Mouse (Mus musculus) ovary, adult 10 weeks (tissue): ENCODE data around the gene Sntn. TPM values are rescaled to one million over a fixed set of nuclear protein-coding genes. Genes with fewer than 3 reads are reported as not detected.

Experiments
- polyA plus RNA-seq: library from polyadenylated mRNA; stranded (reverse); fragments of 350-450 nt; fragmentation: Illumina TruSeq; extraction: RNeasy Lipid Tissue Mini Kit (QIAGEN cat#74804); gene quantifications from one replicate; pipeline ENCODE4 v1.2.3, GENCODE M21; 2014

Sntn gene
- 35.3 TPM for polyA plus RNA-seq

GRCm38 (mm10) chr14:13670576-13670975 lies at the start of gene Sntn:
Gene Sntn, plus strand, starts transcription at chr14:13670876.

Other genes with a start within 250 kb of the Sntn start
- gene Gm281, start 243.6 kb downstream of the Sntn start, polyA plus RNA-seq, result 0.43 TPM